Mouse (Mus musculus) lung, postnatal 25 days (tissue): Measurements from ENCODE around the gene Ppp1r36.
"Not testable (repeated sequence)": the region's sequence is repeated elsewhere in the genome, so short reads cannot be mapped to it uniquely, and the experiment has no call there.

ENCODE experiments used
- DNase-seq: peaks from one replicate; pipeline ENCODE4 v3.0.0; 2022; ENCODE audit warnings: low spot score

Ppp1r36 gene

GRCm38 (mm10) chr12:76397281-76397680 is 20.1 kb upstream of the Ppp1r36 start:
- DNase-seq = no peak

GRCm38 (mm10) chr12:76401674-76402073 is 15.7 kb upstream of the Ppp1r36 start:
- DNase-seq = no peak

GRCm38 (mm10) chr12:76402991-76403885 is 14.1 kb upstream of the Ppp1r36 start:
- no peak for DNase-seq

GRCm38 (mm10) chr12:76403886-76404537 is 13.3 kb upstream of the Ppp1r36 start, which contains the start of gene Hspa2:
Hspa2 (plus strand) TSS chr12:76404176.
- peak; percentile 100 for DNase-seq

GRCm38 (mm10) chr12:76404836-76405182 is 12.5 kb upstream of the Ppp1r36 start:
- DNase-seq = no peak

GRCm38 (mm10) chr12:76405183-76405970 is 12.0 kb upstream of the Ppp1r36 start:
- DNase-seq = no peak

- no peak for DNase-seq
These were observed 11.4 kb upstream of the Ppp1r36 start for GRCm38 (mm10) chr12:76405971-76406370.

GRCm38 (mm10) chr12:76407184-76407583 is 10.2 kb upstream of the Ppp1r36 start:
- DNase-seq = no peak

- DNase-seq = no peak
These were observed 8.2 kb upstream of the Ppp1r36 start for GRCm38 (mm10) chr12:76409166-76409565.

- no peak for DNase-seq
These were observed 1.8 kb upstream of the Ppp1r36 start for GRCm38 (mm10) chr12:76415383-76416010.

GRCm38 (mm10) chr12:76418346-76418745 is 1.0 kb downstream of the Ppp1r36 start:
- no peak for DNase-seq

- DNase-seq = no peak
These were observed 7.9 kb downstream of the Ppp1r36 start for GRCm38 (mm10) chr12:76425256-76425655.

GRCm38 (mm10) chr12:76427546-76427945 is 10.2 kb downstream of the Ppp1r36 start:
- DNase-seq = no peak

GRCm38 (mm10) chr12:76430879-76431406 is 13.6 kb downstream of the Ppp1r36 start:
- DNase-seq = no peak

GRCm38 (mm10) chr12:76431431-76431830 is 14.1 kb downstream of the Ppp1r36 start:
- DNase-seq = no peak

GRCm38 (mm10) chr12:76434111-76434510 is 16.8 kb downstream of the Ppp1r36 start:
- no peak for DNase-seq

GRCm38 (mm10) chr12:76435084-76435483 is 17.7 kb downstream of the Ppp1r36 start:
- DNase-seq = no peak

GRCm38 (mm10) chr12:76435549-76435948 is 18.2 kb downstream of the Ppp1r36 start:
- no peak for DNase-seq

- not testable (repeated sequence) for DNase-seq
These were observed 26.1 kb downstream of the Ppp1r36 start for GRCm38 (mm10) chr12:76443488-76443887.

- no peak for DNase-seq
These were observed 27.0 kb downstream of the Ppp1r36 start for GRCm38 (mm10) chr12:76444359-76444772.

- no peak for DNase-seq
These were observed 27.5 kb downstream of the Ppp1r36 start for GRCm38 (mm10) chr12:76444862-76445261.

GRCm38 (mm10) chr12:76446201-76446600 is 28.9 kb downstream of the Ppp1r36 start:
- no peak for DNase-seq
